Mouse (Mus musculus): ENCODE measurements around the gene Gimap5. TPM values are rescaled to one million over a fixed set of nuclear protein-coding genes. Genes with fewer than 3 reads are reported as not detected.

Gimap5 gene
- polyA plus RNA-seq, 1 experiment from 2014 or later, result 32.2 TPM

- H3K36me3 ChIP-seq (ENCODE audit: insufficient read depth, low read length), result no peaks in the 10 kb centered on the region
- no peaks in the 10 kb centered on the region for H3K9me3 ChIP-seq (replicated peaks; ENCODE audit: low read length)
- no peaks in the 10 kb centered on the region for H3K27me3 ChIP-seq (ENCODE audit: insufficient read depth, low read length)
- no peaks in the 10 kb centered on the region for H3K4me1 ChIP-seq (replicated peaks; ENCODE audit: insufficient read depth, low read length)
- TF ChIP-seq CTCF (IDR thresholded peaks at IDR 0.05; ENCODE audit: low read depth), result no peak
- DNase-seq (ENCODE audit: low spot score) (no peak), ATAC-seq (replicated peaks; ENCODE audit: low FRiP score, low read depth) (no peak)
- WGBS, result 82% methylated on average over 4 of the region's 4 CpGs
- H3K4me3 ChIP-seq (replicated peaks; ENCODE audit: low read depth, low read length), result no peak overlapping the region
- no peak overlapping the region for H3K27ac ChIP-seq
- H3K9ac ChIP-seq (ENCODE audit: low read depth, low read length), result no peak overlapping the region
- H3K4me2 ChIP-seq (ENCODE audit: low read length), result no peak overlapping the region
Observed at GRCm38 (mm10) chr6:48720326-48720725, 25.7 kb upstream of the Gimap5 start.

- no peak overlapping the region for H3K9ac ChIP-seq (ENCODE audit: low read depth, low read length)
- H3K27me3 ChIP-seq (ENCODE audit: insufficient read depth, low read length), result no peaks in the 10 kb centered on the region
- no peaks in the 10 kb centered on the region for H3K4me1 ChIP-seq (replicated peaks; ENCODE audit: insufficient read depth, low read length)
- no peak overlapping the region for H3K4me2 ChIP-seq (ENCODE audit: low read length)
- DNase-seq (ENCODE audit: low spot score), result no peak
- no peak for TF ChIP-seq CTCF (IDR thresholded peaks at IDR 0.05; ENCODE audit: low read depth)
- WGBS, result 78% methylated on average over 8 of the region's 8 CpGs
- no peak overlapping the region for H3K4me3 ChIP-seq (replicated peaks; ENCODE audit: low read depth, low read length)
- H3K27ac ChIP-seq, result no peak overlapping the region
- H3K9me3 ChIP-seq (replicated peaks; ENCODE audit: low read length), result no peaks in the 10 kb centered on the region
- ATAC-seq (replicated peaks; ENCODE audit: low FRiP score, low read depth), result no peak
- no peaks in the 10 kb centered on the region for H3K36me3 ChIP-seq (ENCODE audit: insufficient read depth, low read length)
Observed at GRCm38 (mm10) chr6:48723468-48723867, 22.5 kb upstream of the Gimap5 start.

- H3K9ac ChIP-seq (ENCODE audit: low read depth, low read length), result no peak overlapping the region
- DNase-seq (ENCODE audit: low spot score), result peak; percentile 82
- no peaks in the 10 kb centered on the region for H3K9me3 ChIP-seq (replicated peaks; ENCODE audit: low read length)
- H3K4me2 ChIP-seq (ENCODE audit: low read length), result no peak overlapping the region
- H3K4me1 ChIP-seq (replicated peaks; ENCODE audit: insufficient read depth, low read length), result no peaks in the 10 kb centered on the region
- no peaks in the 10 kb centered on the region for H3K36me3 ChIP-seq (ENCODE audit: insufficient read depth, low read length)
- TF ChIP-seq CTCF (IDR thresholded peaks at IDR 0.05; ENCODE audit: low read depth), result no peak
- ATAC-seq (replicated peaks; ENCODE audit: low FRiP score, low read depth), result peak; percentile 86
- H3K27me3 ChIP-seq (ENCODE audit: insufficient read depth, low read length), result no peaks in the 10 kb centered on the region
- no peak overlapping the region for H3K4me3 ChIP-seq (replicated peaks; ENCODE audit: low read depth, low read length)
- 0% methylated on average over 1 of the region's 1 CpGs for WGBS
- H3K27ac ChIP-seq, result peak overlapping the region; percentile 55
Observed at GRCm38 (mm10) chr6:48725476-48725875, 20.5 kb upstream of the Gimap5 start.

GRCm38 (mm10) chr6:48727761-48728160, 18.2 kb upstream of the Gimap5 start:
- 91% methylated on average over 5 of the region's 5 CpGs for WGBS

GRCm38 (mm10) chr6:48732864-48733304, 13.1 kb upstream of the Gimap5 start:
- no peak for TF ChIP-seq CTCF (IDR thresholded peaks at IDR 0.05; ENCODE audit: low read depth)
- Histone ChIP-seq H3K9ac (ENCODE audit: low read depth, low read length) (no peak overlapping the region), H3K27me3 (ENCODE audit: insufficient read depth, low read length) (no peaks in the 10 kb centered on the region), H3K9me3 (replicated peaks; ENCODE audit: low read length) (no peaks in the 10 kb centered on the region), H3K4me2 (ENCODE audit: low read length) (no peak overlapping the region), H3K27ac (no peak overlapping the region), H3K4me3 (replicated peaks; ENCODE audit: low read depth, low read length) (no peak overlapping the region), H3K36me3 (ENCODE audit: insufficient read depth, low read length) (no peaks in the 10 kb centered on the region), H3K4me1 (replicated peaks; ENCODE audit: insufficient read depth, low read length) (no peaks in the 10 kb centered on the region)
- WGBS, result 42% methylated on average over 8 of the region's 8 CpGs
- no peak for DNase-seq (ENCODE audit: low spot score)
- ATAC-seq (replicated peaks; ENCODE audit: low FRiP score, low read depth), result no peak

More at GRCm38 (mm10) chr6:48727761-48728160, 18.2 kb upstream of the Gimap5 start:
- H3K9ac ChIP-seq (ENCODE audit: low read depth, low read length), result no peak overlapping the region
- H3K4me2 ChIP-seq (ENCODE audit: low read length), result no peak overlapping the region
- ATAC-seq (replicated peaks; ENCODE audit: low FRiP score, low read depth) (no peak), DNase-seq (ENCODE audit: low spot score) (no peak)
- no peaks in the 10 kb centered on the region for H3K9me3 ChIP-seq (replicated peaks; ENCODE audit: low read length)
- no peaks in the 10 kb centered on the region for H3K27me3 ChIP-seq (ENCODE audit: insufficient read depth, low read length)
- H3K4me3 ChIP-seq (replicated peaks; ENCODE audit: low read depth, low read length), result no peak overlapping the region
- H3K27ac ChIP-seq, result no peak overlapping the region
- no peaks in the 10 kb centered on the region for H3K36me3 ChIP-seq (ENCODE audit: insufficient read depth, low read length)
- TF ChIP-seq CTCF (IDR thresholded peaks at IDR 0.05; ENCODE audit: low read depth), result no peak
- H3K4me1 ChIP-seq (replicated peaks; ENCODE audit: insufficient read depth, low read length), result no peaks in the 10 kb centered on the region

- H3K9me3 ChIP-seq (replicated peaks; ENCODE audit: low read length), result no peaks in the 10 kb centered on the region
- no peak overlapping the region for H3K4me2 ChIP-seq (ENCODE audit: low read length)
- no peak overlapping the region for H3K4me3 ChIP-seq (replicated peaks; ENCODE audit: low read depth, low read length)
- no peak for TF ChIP-seq CTCF (IDR thresholded peaks at IDR 0.05; ENCODE audit: low read depth)
- 94% methylated on average over 1 of the region's 1 CpGs for WGBS
- no peaks in the 10 kb centered on the region for H3K36me3 ChIP-seq (ENCODE audit: insufficient read depth, low read length)
- no peak for DNase-seq (ENCODE audit: low spot score)
- H3K27ac ChIP-seq, result no peak overlapping the region
- H3K27me3 ChIP-seq (ENCODE audit: insufficient read depth, low read length), result no peaks in the 10 kb centered on the region
- H3K9ac ChIP-seq (ENCODE audit: low read depth, low read length), result no peak overlapping the region
- H3K4me1 ChIP-seq (replicated peaks; ENCODE audit: insufficient read depth, low read length), result no peaks in the 10 kb centered on the region
- no peak for ATAC-seq (replicated peaks; ENCODE audit: low FRiP score, low read depth)
Observed at GRCm38 (mm10) chr6:48733660-48734059, 12.3 kb upstream of the Gimap5 start.

- H3K27me3 ChIP-seq (ENCODE audit: insufficient read depth, low read length), result no peaks in the 10 kb centered on the region
- no peak overlapping the region for H3K9ac ChIP-seq (ENCODE audit: low read depth, low read length)
- H3K9me3 ChIP-seq (replicated peaks; ENCODE audit: low read length), result no peaks in the 10 kb centered on the region
- no peak overlapping the region for H3K27ac ChIP-seq
- ATAC-seq (replicated peaks; ENCODE audit: low FRiP score, low read depth) (no peak), DNase-seq (ENCODE audit: low spot score) (no peak)
- WGBS, result 83% methylated on average over 2 of the region's 2 CpGs
- no peaks in the 10 kb centered on the region; the same call in 1 of the 2 replicates for H3K4me1 ChIP-seq (replicated peaks; ENCODE audit: insufficient read depth, low read length)
- no peak for TF ChIP-seq CTCF (IDR thresholded peaks at IDR 0.05; ENCODE audit: low read depth)
- H3K36me3 ChIP-seq (ENCODE audit: insufficient read depth, low read length), result no peaks in the 10 kb centered on the region
- no peak overlapping the region for H3K4me3 ChIP-seq (replicated peaks; ENCODE audit: low read depth, low read length)
- H3K4me2 ChIP-seq (ENCODE audit: low read length), result no peak overlapping the region
Observed at GRCm38 (mm10) chr6:48737053-48737452, 8.9 kb upstream of the Gimap5 start.
